Mouse (Mus musculus) lung, postnatal 14 days (tissue): Measurements from ENCODE around the gene Mepce.

ENCODE experiments used
- DNase-seq: peaks from one replicate; pipeline ENCODE4 v3.0.0; 2021

The Mepce gene

DNA sequence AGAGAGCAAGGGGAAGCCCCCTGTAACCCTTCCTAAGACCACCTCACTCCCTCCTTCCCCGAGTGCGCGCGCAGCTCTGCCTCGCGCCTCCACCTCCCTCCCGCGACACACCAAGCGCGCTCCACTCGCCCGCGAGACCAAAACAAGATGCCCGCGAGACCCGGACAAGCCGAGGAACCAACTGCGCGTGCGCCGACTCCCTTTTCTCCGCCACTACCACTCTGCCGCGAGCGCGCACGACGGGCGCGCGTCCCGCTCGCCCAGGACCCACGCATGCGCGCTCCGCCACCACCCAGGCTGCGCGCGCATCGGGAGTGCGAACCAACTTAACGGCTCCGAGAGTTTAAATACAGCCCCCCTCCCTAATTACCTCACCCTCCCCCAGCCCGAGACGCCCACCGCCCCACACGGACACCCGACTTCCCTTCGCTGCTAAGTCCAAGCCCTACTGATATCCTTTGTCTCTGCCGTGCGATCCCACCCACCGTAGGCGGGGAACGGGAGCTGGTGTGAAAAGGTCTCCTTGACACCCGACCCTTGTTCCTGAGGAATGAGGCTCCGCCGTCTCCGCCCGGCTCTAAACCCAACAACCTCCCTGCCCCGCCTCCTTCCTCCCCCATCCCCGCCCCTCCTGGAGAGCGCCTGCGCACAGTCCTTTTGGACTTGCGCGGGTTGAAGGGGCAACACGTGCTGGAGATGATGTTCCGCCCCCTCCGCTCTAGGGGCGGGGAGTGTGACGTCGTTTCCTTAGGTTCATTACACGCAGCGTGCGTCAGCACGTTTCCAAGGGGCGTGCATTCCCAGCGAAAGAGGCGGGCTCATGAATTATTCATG is 1.1 kb downstream of the Mepce start:
- DNase-seq, result peak; percentile 99

GRCm38 (mm10) chr5:137785164-137786031 is 2.1 kb downstream of the Mepce start:
- no peak for DNase-seq

DNA sequence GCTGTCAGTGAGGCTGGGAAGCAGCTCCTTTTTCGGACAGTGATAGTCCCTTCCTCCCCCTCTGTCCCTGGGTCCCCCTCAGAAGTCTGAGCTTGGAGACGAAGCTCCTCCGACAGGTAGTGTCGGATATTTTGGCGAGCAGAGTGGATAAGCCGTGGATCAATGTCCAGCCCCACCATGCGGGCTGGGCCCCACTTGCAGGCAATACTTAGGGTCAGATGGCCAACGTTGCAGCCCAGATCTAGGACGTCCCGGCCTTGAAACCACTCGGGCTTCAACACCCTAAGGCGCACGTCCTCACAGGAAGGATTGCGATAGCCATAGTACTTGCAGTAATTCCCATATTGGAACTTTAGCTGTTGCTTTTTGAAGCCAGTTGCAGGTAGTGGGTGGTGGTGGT is 2.9 kb downstream of the Mepce start:
- no peak for DNase-seq

GRCm38 (mm10) chr5:137783901-137784540 is 3.4 kb downstream of the Mepce start:
- DNase-seq, result no peak

DNA sequence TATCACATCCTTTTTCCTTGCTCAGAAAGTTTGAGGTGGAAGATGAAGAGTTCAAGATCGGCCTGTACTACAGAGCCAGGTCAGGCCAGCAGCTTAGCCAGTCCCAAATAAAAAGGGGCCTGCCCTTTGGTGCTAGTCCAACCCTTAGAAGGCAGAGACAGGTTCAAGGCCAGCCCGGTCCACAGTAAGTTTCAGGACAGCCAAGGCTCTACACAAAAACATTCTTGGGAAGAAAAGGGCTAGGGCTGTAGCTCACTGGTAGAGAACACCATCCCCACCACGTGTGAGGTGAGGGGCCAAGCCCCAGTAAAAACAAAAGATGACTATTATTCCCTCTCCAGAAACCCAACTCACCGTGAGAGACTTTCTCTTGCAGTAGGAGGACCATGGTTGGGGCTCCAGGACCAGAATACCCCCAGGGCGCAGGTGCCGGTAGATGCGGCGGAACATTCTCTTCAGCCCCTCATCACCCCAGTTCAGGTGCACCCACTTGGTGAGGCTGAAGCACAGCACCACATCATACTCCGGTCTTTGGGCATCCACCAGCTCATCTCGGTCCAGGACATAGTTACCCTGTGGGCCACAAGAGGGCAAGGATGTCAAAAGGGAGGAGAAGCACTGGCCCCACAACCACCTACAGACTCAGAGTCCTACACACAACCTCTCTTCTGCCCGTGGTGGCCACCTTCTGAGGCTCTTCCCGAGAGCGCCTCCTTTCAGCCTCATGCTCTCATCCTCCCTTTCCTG is 4.5 kb downstream of the Mepce start:
- DNase-seq, result no peak

GRCm38 (mm10) chr5:137781661-137782060 is 5.8 kb downstream of the Mepce start:
- DNase-seq, result no peak

DNA sequence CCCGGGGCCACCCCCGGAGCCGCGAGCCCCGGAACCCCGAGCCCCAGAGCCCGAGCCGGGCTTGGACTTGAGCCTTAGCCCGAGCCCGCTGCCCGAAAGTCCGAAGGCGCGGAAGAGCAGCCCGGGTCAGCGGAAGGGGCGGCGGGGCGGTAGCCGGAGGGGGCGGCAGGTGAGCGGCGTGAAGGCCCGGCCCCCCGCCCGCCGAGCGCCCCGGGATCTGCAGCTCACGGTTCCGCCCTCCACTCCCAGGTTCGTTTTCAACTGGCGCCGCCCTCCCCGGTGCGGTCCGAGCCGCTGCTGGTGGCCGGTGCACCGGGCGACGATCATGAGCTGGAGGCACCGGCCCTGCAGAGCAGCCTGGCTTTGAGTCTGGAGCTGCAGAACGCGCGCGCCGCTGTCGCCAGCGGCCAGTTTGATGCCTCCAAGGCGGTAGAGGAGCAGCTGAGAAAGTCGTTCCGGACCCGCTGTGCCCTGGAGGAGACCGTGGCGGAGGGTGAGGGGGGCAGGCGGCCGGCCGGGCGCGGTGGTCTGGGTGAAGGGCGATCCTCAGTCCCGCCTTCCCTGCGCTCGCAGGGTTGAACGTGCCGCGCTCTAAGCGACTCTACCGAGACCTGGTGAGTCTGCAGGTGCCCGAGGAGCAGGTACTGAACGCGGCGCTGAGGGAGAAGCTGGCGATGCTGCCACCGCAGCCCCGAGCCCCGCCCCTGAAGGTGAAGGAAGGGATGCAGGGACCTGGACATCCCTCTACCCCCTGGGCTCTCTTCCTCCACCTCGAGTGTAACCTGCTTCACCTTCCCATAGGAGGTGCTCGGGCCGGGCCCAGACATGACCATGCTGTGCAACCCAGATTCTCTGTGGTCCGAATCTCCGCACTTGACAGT is 8.2 kb downstream of the Mepce start:
- DNase-seq, result peak; percentile 40

DNA sequence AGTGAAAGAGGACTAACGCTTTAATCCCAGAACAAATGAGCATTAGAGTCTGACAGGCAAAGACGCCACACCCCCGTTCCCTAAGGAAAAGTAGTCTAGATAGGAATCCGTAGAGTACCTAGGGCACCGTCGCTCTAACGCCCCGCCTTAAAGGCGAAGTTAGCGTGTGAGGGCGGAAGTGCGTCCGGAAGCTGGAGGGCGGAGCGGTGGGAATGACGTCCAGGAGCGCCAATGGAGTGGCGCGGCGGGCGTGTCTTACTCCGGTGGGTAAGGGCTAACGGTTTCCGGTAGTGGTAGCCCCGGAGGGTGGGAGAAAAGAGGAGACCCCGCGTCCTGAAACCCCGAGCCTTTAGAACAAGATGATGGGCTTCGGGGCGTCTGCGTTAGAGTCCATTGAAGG is 8.8 kb downstream of the Mepce start, which contains the start of gene Ppp1r35:
Ppp1r35 (plus strand) TSS at position 215 of the 400 bp plus-strand sequence.
- peak; percentile 96 for DNase-seq

DNA sequence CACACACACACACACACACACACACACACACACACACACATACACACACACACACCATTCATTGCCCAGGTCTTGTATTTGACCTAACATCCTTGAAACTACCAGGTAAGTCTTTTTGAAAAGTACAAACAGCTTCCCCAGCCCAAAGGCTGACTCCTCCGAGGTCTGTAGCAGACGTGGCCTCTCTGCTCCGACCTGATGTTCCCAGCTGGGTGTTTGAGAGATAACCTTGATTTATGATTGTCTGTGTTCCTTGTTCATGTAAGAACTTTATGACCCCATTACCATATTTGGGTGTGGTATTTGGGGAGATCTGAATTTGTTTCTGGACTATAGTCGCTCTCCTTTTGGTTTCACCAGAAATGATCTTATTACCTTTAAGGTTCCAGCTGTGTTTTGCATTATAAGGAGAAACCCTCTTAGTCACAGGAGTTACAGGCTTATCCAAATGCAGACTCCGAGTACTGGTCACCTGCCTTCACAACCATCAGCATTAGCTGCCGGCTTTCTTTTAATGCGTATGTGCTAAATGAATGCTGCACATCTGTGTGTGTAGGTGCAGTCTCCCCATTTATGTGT is 10.1 kb downstream of the Mepce start:
- no peak for DNase-seq

DNA sequence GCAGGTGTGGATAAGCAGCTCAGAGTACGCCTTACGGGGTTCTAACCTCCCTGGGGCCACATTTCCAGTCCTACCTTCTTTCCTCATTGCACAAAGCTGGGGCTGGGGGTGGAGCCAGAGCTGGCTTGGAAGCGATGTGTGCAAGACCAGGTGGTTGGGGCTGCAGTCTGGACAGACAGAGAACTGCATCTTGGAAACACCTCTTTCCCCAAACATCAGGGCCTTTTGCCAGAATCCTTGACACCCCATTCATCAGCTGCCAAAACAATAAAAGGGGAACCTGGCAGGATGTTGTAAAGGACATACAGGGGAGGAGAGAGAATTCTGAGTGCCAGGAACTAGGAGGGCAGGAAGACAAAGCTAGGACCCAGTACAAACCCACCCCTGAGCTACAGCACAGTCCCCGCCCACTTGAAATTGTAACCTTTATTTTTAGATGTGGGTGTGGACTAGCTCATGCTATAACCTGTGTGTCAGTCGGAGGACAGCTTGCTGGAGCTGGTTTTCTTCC is 11.0 kb downstream of the Mepce start:
- no peak for DNase-seq

DNA sequence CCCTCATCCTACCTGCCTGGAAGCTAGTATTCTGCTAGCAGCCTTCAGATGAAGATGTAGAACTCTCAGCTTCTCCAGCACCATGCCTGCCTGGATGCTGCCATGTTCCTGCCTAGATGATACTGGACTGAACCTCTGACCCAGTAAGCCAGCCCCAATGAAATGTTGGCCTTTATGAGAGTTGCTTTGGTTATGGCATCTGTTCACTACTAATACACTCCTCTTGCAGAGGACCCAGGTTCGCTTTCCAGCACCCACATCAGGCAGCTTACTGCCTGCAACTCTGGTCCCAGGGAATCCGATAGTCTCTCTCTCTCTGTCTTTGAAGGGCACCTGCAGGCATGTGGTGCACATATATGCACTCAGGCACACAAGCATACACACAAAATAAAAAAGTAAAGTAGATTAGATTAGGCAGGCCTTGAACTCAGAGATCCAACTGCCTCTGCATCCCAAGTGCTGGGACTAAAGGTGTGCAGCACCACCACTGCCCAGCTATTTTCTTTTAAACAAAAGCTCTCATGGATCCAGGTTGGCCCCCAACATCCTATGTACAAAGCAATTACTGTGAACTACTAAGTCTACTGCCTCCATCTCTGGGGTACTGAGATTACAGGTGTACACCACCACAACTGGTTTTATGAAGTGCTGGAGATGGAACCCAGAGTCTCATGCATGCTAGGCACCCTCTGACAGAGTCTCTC is 11.7 kb downstream of the Mepce start:
- DNase-seq, result no peak

DNA sequence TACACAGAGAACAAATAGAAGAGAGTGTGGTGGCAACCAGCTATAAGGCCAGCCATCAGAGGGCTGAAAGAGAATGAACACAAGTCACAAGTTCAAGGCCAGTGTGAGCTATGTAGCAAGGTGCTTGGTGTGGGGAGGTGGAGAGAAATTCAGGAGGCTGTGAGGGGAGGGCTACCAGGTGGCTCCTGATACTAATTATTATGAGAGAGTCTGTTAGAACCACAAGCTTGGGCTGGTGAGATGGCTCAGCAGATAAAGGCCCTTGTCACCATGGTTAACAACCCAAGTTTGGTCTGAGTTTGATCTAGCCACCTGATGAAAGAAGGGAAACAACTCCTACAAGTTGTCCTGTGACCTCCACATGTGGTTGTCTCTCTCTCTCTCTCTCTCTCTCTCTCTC is 14.7 kb downstream of the Mepce start:
- no peak for DNase-seq

DNA sequence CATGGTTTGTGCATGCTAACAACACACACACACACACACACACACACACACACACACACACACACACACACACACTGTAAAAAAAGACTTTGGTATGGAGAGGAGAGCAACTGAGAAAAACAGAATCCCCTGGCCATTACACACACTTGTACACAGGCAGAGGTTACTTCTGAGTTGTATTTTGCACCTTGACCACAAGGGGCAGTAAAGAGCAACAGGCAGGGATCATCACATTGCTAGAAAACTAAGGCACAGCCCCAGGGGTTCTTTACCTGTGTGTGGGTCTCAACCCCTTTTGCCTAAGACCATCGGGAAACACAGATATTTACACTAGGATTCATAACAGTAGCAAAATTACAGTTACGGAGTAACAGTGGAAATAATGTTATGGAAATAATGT is 16.7 kb downstream of the Mepce start:
- DNase-seq, result peak; percentile 42

- no peak for DNase-seq
Measured at GRCm38 (mm10) chr5:137768475-137768874, 19.0 kb downstream of the Mepce start.

DNA sequence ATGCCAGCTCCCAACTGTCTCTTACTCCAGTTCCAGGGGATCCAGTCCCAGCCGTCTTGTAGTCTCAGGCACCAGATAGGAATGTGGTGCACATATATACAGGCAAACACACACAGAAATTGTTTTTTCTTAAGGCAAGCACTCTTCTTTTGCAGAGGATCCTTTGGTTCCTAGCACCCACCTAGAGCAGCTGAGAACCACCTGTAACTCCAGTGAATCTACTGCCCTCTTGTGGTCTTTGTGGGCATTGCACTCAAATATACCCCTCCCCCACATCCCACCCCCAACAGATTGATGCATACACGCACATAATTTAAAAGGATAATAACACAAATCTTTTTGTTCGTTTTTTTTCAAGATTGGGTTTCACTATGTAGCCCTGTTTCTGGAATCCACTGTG is 21.2 kb downstream of the Mepce start:
- DNase-seq, result no peak

DNA sequence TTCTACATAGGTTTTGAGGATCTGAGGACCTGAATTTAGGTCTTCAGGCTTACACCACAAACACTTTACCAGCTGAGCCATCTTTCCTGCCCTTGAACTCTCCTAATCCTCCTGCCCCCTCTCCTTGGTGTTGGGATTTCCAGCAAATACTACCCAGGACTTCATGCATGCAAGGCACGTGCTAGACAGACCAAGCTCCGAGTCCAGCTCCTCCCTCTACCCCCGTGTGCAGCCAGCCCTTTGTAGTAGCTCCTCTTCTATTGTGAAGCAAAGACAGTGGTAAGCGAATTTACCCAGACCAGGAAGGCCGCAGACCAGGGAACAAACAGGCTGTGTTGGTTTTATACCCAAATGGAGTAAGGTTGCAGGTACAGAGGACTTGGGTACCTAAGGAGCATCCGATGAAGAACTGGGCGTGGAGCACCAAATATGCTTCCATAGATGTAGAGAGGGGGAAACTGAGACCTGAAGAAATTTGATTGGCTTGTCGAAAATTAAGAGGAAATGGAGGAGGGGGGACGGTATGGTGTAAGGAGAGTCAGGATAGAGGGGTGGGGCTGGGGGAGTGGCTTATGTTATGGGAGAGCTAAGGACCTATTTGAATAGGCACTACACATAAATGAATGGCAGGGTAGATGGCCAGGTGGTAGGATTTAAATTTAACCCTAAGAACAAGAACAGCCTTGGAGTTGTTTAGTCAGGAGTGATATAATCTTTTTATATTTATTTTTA is 22.7 kb downstream of the Mepce start:
- DNase-seq, result no peak

- DNase-seq, result peak; percentile 88
Measured at GRCm38 (mm10) chr5:137759971-137760412, 27.5 kb downstream of the Mepce start.

DNA sequence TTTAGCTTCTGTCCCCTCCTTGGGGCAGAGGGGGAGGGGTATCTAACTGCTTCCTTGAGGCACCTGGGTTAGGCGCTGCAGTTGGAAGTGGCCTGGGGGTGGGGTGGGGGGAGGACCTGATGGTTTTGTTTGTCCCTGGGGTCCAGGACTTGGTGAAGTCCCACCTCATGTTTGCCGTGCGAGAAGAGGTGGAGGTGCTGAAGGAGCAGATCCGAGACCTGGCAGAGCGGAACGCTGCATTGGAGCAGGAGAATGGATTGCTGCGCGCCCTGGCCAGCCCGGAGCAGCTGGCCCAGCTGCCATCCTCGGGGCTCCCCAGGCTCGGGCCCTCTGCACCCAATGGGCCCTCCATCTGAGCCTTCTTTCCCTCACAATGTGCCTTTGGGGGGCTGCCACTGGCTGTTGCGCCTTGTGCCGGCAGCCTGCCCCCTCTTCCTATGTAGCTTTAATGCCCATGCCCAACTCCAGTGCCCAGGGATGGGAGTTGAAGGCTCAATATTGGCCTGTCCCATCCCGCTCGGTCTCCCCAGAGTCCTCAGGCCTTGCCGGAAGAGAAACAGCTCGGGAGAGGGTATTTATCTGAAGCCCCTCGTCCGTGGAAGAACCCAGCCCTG is 28.4 kb downstream of the Mepce start:
- no peak for DNase-seq

DNA sequence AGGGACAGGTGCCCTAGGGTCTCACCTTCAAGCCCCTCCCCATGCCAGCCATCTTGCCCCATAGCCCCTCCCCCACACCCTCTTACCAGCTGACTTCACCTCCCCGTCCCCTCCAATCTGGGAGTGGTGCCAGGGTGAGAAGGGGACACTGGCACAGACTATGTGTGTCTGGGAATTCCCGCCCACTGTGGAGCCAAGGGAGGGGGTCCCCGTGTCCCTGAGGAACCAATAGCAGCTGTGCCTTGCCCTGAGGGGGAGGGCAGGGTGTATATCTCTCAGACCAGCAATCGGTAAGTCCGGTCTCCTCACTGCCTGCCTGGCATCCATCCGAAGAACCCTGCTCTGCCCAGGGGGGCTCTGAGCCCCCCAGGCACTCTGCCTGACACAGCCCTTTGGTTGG is 29.6 kb downstream of the Mepce start:
- no peak for DNase-seq
